Mouse (Mus musculus) gastrocnemius, postnatal 10 days (tissue): ENCODE results near the gene Itpr2. TPM values are rescaled to one million over a fixed set of nuclear protein-coding genes. Genes with fewer than 3 reads are reported as not detected.

ENCODE experiments used
- DNase-seq: peaks from one replicate; pipeline ENCODE4 v3.0.0; 2021; ENCODE audit warnings: mixed read lengths
- total RNA-seq, 2 experiments: library from RNA; stranded (reverse); gene quantifications; 2 replicates each; pipeline ENCODE4 v1.2.3; 2021

Gene Itpr2
- total RNA-seq, 2 experiments from 2014 or later: 9.9 to 13.5 TPM

- no peak for DNase-seq
Measured at GRCm38 (mm10) chr6:146220071-146220470, 282.0 kb downstream of the Itpr2 start.

- no peak for DNase-seq
Measured at GRCm38 (mm10) chr6:146219534-146219933, 282.5 kb downstream of the Itpr2 start.

DNA sequence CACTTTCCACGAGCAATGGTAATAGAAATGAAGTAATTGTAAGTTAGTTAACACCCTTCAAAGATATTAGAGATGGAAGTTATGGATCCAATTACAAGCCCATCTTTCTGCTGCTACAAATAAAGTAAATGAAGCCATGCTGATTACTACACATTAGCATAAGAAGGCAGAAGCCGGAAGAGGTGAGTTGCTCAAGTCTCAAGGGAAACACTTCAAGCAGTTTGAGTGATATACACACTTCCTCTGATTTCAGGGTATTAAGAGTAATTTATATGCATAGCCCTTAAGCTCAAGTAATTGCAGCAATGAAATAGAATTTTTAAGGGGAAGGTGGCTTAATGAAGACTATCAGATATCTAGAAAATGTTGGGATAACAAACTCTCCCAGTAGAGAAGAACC lies 286.7 kb downstream of the Itpr2 start:
- DNase-seq: no peak

GRCm38 (mm10) chr6:146212339-146212738 lies 289.7 kb downstream of the Itpr2 start:
- DNase-seq: no peak

DNA sequence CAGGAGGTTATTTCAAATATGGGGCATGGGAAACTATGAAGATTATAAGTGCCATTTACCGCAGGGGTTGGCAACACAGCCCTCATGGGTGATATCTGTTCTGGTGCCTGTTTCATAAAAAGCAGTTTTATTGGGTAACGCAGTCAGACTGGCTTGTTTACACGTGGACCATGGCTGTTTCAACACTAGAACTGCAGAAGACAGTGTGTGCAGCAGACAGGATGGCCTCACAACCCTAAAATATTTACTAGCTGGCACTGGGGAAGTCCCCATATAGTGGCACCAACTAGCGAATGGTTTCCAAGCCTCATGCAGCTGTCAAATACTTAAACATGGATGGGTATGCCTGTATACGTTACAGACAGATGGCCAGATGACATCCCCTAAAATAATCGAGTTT lies 290.8 kb downstream of the Itpr2 start:
- DNase-seq: no peak

GRCm38 (mm10) chr6:146208983-146209382 lies 293.0 kb downstream of the Itpr2 start:
- DNase-seq: no peak

DNA sequence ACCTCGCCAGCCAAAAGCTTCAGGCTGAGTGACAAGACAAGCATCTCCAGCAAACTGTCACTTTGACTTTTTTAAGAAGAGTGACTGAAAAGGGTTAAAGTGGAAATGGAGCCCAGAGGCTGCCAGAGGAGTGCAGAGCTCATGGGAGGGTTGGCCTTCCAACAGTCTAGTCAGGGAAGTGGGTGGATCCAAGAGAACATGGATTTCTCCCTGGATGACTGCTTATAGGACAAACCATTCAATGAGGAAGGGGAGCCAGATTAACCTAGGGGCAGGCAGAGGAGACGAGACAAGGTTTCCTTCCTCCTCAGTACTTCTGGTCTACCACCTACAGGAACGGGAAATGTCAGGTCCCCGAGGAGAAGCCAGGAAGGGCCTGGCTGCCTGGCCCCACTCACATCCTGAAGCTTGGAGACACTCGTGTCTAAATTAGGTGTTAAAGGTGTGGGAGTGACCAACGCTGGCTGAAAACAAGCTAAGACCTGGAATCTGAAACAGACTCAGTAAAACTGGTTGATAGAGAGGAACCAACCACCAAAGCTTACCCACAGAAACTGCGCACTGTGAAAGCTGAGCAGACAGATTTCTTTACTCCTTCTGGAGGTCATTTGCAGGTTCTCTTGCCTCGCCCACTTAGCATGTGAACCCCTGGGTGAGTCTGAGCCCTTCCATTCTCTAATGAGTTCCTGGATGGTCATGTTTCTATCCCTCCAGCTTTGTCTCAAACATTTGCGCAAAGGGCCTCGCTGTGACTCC lies 294.6 kb downstream of the Itpr2 start:
- DNase-seq: no peak

DNA sequence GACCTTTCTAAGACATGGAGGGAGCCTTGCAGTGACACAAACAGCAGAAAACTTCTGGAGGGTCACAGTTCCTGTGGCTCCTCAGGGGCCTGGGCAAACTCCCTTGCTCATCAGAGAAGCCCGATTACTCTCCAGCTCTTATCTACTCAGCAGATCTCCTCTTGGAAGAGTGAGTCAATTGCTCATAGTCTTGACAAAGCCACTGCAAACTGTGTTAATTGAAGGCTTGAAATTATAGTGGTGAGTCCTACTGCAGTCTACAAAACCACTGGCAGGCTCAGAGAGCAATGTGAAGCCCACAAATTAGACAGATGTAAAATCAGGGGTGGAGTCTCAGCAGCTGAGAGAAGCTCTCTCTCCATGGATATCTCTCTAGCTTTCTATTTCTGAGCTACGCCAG lies 296.9 kb downstream of the Itpr2 start:
- no peak for DNase-seq

GRCm38 (mm10) chr6:146204470-146204869 lies 297.6 kb downstream of the Itpr2 start:
- no peak for DNase-seq

GRCm38 (mm10) chr6:146197868-146198379 lies 304.1 kb downstream of the Itpr2 start:
- DNase-seq: no peak

GRCm38 (mm10) chr6:146196701-146197100 lies 305.3 kb downstream of the Itpr2 start:
- no peak for DNase-seq

- DNase-seq: no peak
Measured at GRCm38 (mm10) chr6:146195854-146196457, 306.1 kb downstream of the Itpr2 start.

- no peak for DNase-seq
Measured at GRCm38 (mm10) chr6:146191931-146192330, 310.1 kb downstream of the Itpr2 start.

GRCm38 (mm10) chr6:146190006-146190405 lies 312.0 kb downstream of the Itpr2 start:
- no peak for DNase-seq

DNA sequence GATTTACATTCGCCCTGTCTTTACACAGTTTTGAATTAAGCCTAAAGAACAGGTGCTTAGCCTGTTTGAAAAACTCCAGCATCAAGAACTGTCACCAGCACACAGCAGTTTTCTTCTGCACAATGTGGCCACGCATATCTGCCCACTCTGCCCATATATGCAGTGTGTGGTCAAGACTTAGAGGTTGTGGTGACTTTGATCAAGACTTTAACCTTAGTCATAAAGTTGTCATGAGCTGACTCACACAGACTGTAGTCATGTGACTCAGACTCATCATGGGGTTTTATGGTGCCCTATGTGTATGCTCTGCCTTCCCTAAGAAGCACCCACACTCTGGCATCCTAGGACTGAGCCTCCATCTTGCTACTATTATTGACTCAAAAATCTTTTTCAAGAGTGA lies 316.5 kb downstream of the Itpr2 start:
- DNase-seq: no peak

GRCm38 (mm10) chr6:146184771-146185170 lies 317.3 kb downstream of the Itpr2 start:
- no peak for DNase-seq

DNA sequence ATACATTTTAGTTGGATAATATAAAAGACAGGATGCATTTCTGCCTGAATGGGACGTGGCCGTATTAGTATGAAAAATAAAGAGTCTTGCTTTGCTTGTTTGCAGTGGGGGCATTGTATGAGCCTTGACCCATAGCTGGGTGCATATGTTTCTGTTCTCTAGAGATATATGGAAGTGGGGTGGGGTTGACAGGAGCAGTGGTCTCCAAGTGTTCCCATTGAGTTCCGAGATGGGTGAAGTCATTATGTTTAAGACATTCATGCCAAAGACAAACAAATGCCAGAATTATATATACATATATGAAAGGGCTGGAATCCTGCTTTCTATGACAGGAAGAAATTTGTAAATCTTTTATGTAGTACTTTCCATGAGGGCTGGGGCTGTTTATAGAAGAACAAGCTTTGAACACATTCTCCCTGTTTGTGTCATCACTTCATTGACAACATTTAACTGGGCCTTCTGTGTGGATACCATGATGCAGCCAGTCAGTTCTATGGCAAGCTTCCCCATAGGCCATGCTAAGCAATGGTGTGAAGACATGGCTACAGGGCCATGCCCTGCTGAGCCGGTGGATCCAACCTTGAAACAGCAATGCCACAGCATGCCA lies 327.3 kb downstream of the Itpr2 start:
- no peak for DNase-seq

DNA sequence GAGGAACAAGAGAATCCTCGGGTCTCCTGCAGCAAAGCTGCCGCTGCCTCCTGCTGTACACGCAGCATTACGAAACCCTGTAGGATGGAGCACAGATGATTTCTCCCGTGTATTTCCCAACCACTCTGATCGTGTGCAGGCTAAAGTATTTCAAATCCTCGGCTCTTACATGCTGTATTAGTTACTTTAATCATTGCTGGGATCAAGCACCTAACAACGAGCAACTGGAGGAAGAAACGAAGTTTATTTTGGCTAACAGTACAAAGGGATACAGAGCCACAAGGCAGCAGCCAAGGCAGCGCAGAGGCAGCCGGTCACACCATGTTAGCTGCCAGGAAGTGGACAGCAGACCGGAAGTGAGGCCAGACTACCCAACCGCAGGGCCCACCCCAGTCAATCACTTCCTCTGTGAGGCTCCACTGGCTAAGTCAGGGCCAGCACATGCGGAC lies 331.4 kb downstream of the Itpr2 start:
- peak; percentile 13 for DNase-seq

- DNase-seq: no peak
Measured at GRCm38 (mm10) chr6:146167207-146167606, 334.8 kb downstream of the Itpr2 start.

GRCm38 (mm10) chr6:146159641-146160040 lies 342.4 kb downstream of the Itpr2 start:
- no peak for DNase-seq

DNA sequence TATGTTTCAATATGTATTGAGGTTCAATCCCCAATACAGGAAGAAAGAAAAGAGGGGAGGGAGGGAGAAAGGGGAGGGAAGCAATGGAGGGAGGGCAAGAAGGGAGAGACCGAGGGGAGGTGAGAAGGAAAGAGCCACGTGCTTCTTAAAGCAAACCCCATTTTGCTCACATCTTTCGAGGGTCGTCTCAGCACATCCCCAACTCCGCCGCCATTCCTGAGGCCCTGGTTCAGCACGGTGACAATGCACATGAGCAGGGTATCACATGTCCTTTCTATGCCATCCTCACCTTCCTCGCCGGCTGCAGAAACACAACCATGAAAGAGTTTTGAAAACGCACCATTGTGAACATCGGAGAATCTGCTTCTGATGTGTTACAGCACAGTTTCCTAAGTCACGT lies 343.3 kb downstream of the Itpr2 start:
- DNase-seq: no peak

- DNase-seq: no peak
Measured at GRCm38 (mm10) chr6:146157983-146158535, 344.0 kb downstream of the Itpr2 start.

DNA sequence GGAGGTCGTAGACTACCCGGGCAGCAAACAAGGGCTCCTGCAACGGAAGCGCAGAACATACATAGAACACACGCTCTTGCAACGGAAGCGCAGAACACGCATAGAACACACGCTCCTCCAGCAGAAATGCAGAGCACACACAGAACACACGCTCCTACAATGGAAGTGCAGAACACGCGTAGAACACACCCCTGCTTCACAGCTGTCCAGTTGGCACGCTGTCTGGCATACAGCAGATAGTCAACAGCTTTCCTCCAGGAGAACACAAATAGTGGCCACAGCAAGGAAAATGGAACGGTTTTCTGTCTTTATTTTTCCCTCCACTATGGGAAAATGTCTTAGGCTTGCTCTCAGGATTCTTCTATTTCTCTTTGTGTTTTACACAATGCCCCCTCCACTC lies 344.9 kb downstream of the Itpr2 start:
- DNase-seq: no peak
